Mouse (Mus musculus) intestine, embryonic 16.5 days (tissue): ENCODE measurements around the gene Ank2. TPM values are rescaled to one million over a fixed set of nuclear protein-coding genes. Genes with fewer than 3 reads are reported as not detected.

Source experiments
- ATAC-seq: fragments of 200-750 bp; cut with Nextera tagmentation; 2 replicates; pipeline ENCODE4 v1.8.0; 2017; ENCODE audit warnings: moderate TSS enrichment, moderate library complexity
- H3K27ac ChIP-seq: fragments of 300-500 bp; sonication (generic); 2 replicates; pipeline ENCODE4 v1.5.1; 2014; ENCODE audit warnings: mild to moderate bottlenecking, low read length
- H3K27me3 ChIP-seq: fragments of 300-500 bp; sonication (generic); replicated peaks from 2 replicates; pipeline ENCODE4 v1.6.1; 2014; ENCODE audit warnings: low read length, control low read depth, mixed read lengths; ENCODE audit not compliant: control insufficient read depth, insufficient read depth
- H3K36me3 ChIP-seq: fragments of 300-500 bp; sonication (generic); 2 replicates; pipeline ENCODE4 v1.6.1; 2014; ENCODE audit warnings: low read length, control low read depth; ENCODE audit not compliant: control insufficient read depth, insufficient read depth
- H3K4me1 ChIP-seq: fragments of 300-500 bp; sonication (generic); 2 replicates; pipeline ENCODE4 v1.6.1; 2014; ENCODE audit warnings: low read length, control low read depth, mixed read lengths; ENCODE audit not compliant: control insufficient read depth, insufficient read depth
- H3K4me2 ChIP-seq: fragments of 300-500 bp; sonication (generic); 2 replicates; pipeline ENCODE4 v1.6.1; 2014; ENCODE audit warnings: low read depth, low read length, control low read depth
- H3K4me3 ChIP-seq: fragments of 300-500 bp; sonication (generic); 2 replicates; pipeline ENCODE4 v1.5.1; 2014; ENCODE audit warnings: mild to moderate bottlenecking, low read length
- H3K9ac ChIP-seq: fragments of 300-500 bp; sonication (generic); 2 replicates; pipeline ENCODE4 v1.6.1; 2014; ENCODE audit warnings: low read depth, low read length
- H3K9me3 ChIP-seq: fragments of 300-500 bp; sonication (generic); 2 replicates; pipeline ENCODE4 v1.6.1; 2016; ENCODE audit warnings: low read length, control low read depth; ENCODE audit not compliant: control insufficient read depth
- WGBS: fragments of 180-500 bp; shearing (Covaris S2); extraction: QIAGEN DNeasy Blood & Tissue Kit; methylation state at CpG from one replicate; pipeline ENCODE4 v1.1.7; 2014; 5-methylcytosine and 5-hydroxymethylcytosine counted together
- polyA plus RNA-seq: library from polyadenylated mRNA; unstranded; fragments of >200 nt; fragmentation: Nextera tagmentation; extraction: Ambion mirVana; gene quantifications from 2 replicates; pipeline ENCODE4 v1.2.1, GENCODE M21; 2015

Gene Ank2
- polyA plus RNA-seq, 1 experiment from 2014 or later = 15.8 TPM

DNA sequence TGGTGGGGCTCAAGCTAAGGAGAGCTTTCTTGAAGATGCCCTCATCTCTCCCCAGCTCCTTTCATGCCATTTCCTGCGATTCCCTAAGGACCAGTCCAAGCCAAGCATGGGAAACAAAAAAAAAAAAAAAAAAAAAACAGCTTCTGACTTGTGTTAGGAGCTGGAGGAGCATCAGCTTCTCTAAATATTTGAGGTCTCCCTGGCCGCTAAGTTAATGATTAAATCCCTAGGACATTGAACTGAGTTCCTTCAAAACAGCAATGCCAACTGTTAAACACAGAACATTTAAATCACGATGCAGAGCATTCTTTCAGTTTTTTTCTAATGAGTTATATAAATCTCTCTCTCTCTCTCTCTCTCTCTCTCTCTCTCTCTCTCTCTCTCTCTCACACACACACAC is 345.3 kb downstream of the Ank2 start:
- H3K27me3 ChIP-seq = no peaks in the 10 kb centered on the region
- no peaks in the 10 kb centered on the region for H3K9me3 ChIP-seq
- H3K36me3 ChIP-seq = no peaks in the 10 kb centered on the region
- H3K4me1 ChIP-seq = 0 out of 2 replicates have a peak, but pooled peaks cover 3% of the 10 kb centered on the region
- peak; percentile 46; the same call in 1 of the 2 replicates for ATAC-seq
- H3K4me3 ChIP-seq = no peak overlapping the region
- H3K27ac ChIP-seq = no peak overlapping the region
- H3K9ac ChIP-seq = no peak overlapping the region
- WGBS = 56% methylated on average over 3 of the region's 3 CpGs
- no peak overlapping the region for H3K4me2 ChIP-seq

DNA sequence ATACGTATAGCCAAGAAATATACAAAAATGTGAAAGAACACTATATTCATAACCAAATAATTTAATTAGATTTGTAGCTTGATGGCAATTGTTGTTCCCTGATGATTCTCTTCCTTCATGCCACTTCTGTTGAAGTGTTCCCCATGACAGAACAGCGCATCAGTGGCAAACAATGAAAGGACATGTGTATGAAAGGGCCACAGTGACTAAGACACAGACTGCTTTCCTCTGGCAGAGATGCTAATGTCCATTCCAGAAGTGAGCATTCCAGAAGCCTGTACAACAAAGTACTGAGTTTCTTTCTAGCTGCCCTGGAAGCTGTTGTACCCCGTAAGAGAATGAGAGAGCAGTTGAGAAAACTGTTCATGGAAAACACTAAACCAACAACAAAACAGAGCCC is 345.7 kb downstream of the Ank2 start:
- Histone ChIP-seq H3K4me1 (0 out of 2 replicates have a peak, but pooled peaks cover 3% of the 10 kb centered on the region), H3K4me3 (no peak overlapping the region), H3K9ac (no peak overlapping the region), H3K9me3 (no peaks in the 10 kb centered on the region), H3K27ac (no peak overlapping the region), H3K4me2 (no peak overlapping the region), H3K27me3 (no peaks in the 10 kb centered on the region), H3K36me3 (no peaks in the 10 kb centered on the region)
- 81% methylated on average over 3 of the region's 3 CpGs for WGBS
- ATAC-seq = no peak

DNA sequence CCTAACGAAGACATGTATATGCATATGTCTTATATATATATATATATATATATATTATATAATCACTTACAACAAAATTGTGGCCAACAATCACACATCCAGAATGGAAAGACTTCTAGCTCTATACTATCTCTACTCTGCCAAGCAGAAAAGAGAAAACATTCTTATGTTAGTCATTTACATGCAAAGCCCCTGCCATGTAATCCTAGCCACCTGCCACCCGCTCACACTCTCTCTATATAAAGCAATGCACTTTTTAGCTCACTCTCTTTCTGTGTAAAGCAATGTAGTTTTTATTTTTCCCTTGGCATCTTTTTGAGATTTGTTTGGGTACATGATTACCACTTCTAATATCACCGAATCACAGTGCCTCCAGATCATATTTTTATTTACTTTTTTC is 350.5 kb downstream of the Ank2 start:
- Histone ChIP-seq H3K9me3 (no peaks in the 10 kb centered on the region), H3K27me3 (no peaks in the 10 kb centered on the region), H3K36me3 (no peaks in the 10 kb centered on the region), H3K4me2 (no peak overlapping the region), H3K4me1 (0 out of 2 replicates have a peak, but pooled peaks cover 2% of the 10 kb centered on the region), H3K27ac (no peak overlapping the region), H3K9ac (no peak overlapping the region), H3K4me3 (no peak overlapping the region)
- no peak for ATAC-seq
- 92% methylated on average over 3 of the region's 3 CpGs for WGBS

DNA sequence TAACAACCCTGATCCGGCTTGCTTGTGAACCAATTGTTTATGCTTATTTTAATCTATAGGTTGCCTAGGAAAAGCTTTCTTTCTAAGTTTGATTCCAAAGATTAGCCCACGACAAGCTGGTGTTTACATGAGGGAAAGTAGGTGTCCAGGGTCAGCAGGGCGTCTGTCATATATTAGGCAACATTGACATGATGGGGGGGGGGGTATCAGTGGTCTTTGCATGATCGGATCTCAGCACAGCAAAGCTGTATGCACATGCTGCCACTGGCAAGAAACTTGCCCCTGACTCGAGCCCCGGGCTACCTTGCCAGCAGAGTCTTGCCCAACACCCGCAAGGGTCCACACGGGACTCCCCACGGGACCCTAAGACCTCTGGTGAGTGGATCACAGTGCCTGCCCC is 358.6 kb downstream of the Ank2 start:
- 83% methylated on average over 9 of the region's 9 CpGs for WGBS

DNA sequence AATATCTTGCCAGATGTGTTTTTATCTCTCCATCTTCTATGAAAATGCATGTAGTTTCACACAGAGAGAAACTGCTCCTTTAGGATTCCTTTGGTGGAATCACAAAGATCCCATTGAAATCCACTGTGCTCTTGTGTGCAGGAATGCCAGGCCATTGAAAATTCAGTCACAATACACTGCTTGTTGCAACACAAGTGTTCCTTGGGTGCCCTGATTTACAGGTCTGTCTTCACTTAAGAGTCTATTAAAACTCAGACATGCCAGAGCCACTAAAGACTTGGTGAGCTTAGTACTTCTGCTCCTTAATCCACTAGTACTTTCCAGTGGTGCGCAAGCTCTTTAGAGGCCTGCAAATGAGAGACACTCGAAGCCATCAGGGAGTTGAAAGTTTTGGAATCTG is 359.5 kb downstream of the Ank2 start:
- H3K4me1 ChIP-seq = no peaks in the 10 kb centered on the region

More for the DNA sequence above, 358.6 kb downstream of the Ank2 start:
- Histone ChIP-seq H3K27me3 (no peaks in the 10 kb centered on the region), H3K4me3 (no peak overlapping the region), H3K27ac (no peak overlapping the region), H3K9ac (no peak overlapping the region), H3K4me2 (no peak overlapping the region), H3K36me3 (no peaks in the 10 kb centered on the region), H3K9me3 (no peaks in the 10 kb centered on the region), H3K4me1 (no peaks in the 10 kb centered on the region)
- ATAC-seq = no peak

DNA sequence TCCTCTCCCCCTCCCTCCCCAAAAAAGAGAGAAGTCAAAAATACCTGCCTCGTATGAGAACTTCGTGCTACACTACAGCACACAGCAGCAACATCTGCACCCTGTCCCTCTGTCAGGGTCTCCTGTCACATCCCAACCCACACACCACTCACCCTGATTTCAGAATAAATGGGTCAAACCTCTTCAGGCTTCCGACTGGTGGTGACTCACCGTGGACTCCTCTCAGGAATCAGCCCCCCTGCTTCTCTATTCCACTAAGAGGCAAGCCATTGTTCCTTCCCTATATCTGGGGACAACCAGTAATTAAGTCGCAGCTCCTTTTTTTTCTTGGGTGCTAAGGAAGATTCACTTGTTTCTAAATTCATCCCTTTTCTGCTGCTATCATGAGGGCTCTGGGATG is 361.6 kb downstream of the Ank2 start:
- no peaks in the 10 kb centered on the region; the same call in 1 of the 2 replicates for H3K4me1 ChIP-seq
- no peaks in the 10 kb centered on the region for H3K36me3 ChIP-seq
- no peak for ATAC-seq
- H3K27ac ChIP-seq = no peak overlapping the region
- no peak overlapping the region for H3K4me2 ChIP-seq
- H3K9ac ChIP-seq = no peak overlapping the region
- no peaks in the 10 kb centered on the region for H3K9me3 ChIP-seq
- H3K27me3 ChIP-seq = no peaks in the 10 kb centered on the region
- no peak overlapping the region for H3K4me3 ChIP-seq
- 78% methylated on average over 5 of the region's 5 CpGs for WGBS

More for the DNA sequence above, 359.5 kb downstream of the Ank2 start:
- H3K9me3 ChIP-seq = no peaks in the 10 kb centered on the region
- no peak for ATAC-seq
- WGBS = 84% methylated on average over 2 of the region's 2 CpGs
- H3K4me3 ChIP-seq = no peak overlapping the region
- no peaks in the 10 kb centered on the region for H3K27me3 ChIP-seq
- H3K36me3 ChIP-seq = no peaks in the 10 kb centered on the region
- H3K4me2 ChIP-seq = no peak overlapping the region
- no peak overlapping the region for H3K27ac ChIP-seq
- H3K9ac ChIP-seq = no peak overlapping the region

DNA sequence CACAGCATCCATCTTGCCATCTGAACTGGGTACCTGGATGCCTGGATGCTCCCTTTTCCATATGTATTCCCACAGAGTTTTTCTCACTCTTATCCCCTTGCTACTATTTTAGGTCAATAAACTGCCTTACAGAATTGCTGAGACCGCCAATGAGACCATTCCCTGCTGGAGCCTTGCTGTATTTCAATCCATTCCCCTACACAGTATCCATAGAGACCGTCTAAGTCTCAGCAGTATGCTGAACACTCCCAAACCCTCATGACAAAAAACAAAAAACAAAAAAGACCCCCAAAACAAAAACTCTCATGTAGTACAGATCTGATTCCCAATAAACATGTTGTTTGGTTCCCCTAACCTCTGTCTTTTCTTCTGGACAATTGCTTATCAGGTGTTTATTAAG is 365.1 kb downstream of the Ank2 start:
- H3K4me3 ChIP-seq = no peak overlapping the region
- H3K4me2 ChIP-seq = no peak overlapping the region
- H3K27me3 ChIP-seq = no peaks in the 10 kb centered on the region
- 59% methylated on average over 2 of the region's 2 CpGs for WGBS
- H3K4me1 ChIP-seq = no peaks in the 10 kb centered on the region; the same call in 1 of the 2 replicates
- no peak for ATAC-seq
- no peaks in the 10 kb centered on the region for H3K9me3 ChIP-seq
- no peak overlapping the region for H3K27ac ChIP-seq
- H3K36me3 ChIP-seq = no peaks in the 10 kb centered on the region
- no peak overlapping the region for H3K9ac ChIP-seq

DNA sequence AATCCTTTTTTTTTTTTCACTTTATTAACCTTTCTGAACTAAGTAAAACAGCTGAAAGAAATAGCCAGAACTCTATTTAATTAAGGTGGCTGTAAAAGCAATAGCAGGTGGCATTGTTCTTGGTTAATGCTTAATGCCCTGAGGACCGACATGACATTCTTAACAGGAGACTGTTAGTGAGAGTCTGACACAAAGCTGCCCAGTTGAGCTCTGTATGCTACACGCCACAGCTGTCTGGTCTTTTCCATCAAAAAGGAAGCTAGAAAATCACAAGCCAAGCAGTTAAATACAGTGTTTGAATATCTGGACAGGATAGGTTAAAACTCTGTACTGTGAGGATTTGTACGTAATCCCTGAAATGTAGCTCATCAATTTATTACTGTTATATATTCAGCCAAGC is 368.1 kb downstream of the Ank2 start:
- no peaks in the 10 kb centered on the region; the same call in 1 of the 2 replicates for H3K4me1 ChIP-seq
- ATAC-seq = 0 out of 2 replicates have a peak, but pooled peaks have one; percentile 32
- no peak overlapping the region for H3K4me3 ChIP-seq
- 59% methylated on average over 3 of the region's 3 CpGs for WGBS
- H3K9ac ChIP-seq = no peak overlapping the region
- no peaks in the 10 kb centered on the region for H3K27me3 ChIP-seq
- no peaks in the 10 kb centered on the region for H3K36me3 ChIP-seq
- H3K27ac ChIP-seq = no peak overlapping the region
- H3K9me3 ChIP-seq = no peaks in the 10 kb centered on the region
- H3K4me2 ChIP-seq = no peak overlapping the region

DNA sequence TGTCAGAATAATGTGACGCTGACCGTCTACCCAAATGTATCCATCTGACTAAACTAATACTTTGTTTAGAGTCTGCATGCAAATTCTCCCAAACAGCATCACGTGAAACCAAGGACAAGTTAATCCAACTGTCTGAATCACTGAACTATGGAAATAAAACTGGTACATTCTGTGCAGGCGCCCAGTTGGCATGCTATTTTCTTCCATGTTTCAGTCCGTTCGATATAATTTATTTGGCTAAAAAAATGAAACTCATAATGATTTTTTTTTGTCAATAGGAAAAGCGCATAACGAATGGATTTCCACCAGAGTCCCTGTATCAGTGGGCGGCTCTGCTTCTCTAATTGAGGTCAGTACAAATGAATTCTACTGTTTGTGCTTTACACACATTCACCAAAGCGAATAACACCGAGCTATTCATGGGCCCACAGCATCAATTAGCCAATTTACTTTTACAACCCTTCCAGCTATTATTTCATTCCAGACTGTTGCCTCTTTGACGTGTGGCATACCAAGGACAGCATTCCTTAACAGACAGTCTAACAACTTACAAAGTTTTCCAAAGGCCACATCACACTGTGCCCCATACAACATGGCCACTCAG is 368.9 kb downstream of the Ank2 start:
- H3K4me2 ChIP-seq = no peak overlapping the region
- 68% methylated on average over 12 of the region's 12 CpGs for WGBS
- H3K4me1 ChIP-seq = no peaks in the 10 kb centered on the region; the same call in 1 of the 2 replicates
- no peaks in the 10 kb centered on the region for H3K9me3 ChIP-seq
- no peaks in the 10 kb centered on the region for H3K36me3 ChIP-seq
- no peak overlapping the region for H3K9ac ChIP-seq
- ATAC-seq = no peak
- H3K27me3 ChIP-seq = no peaks in the 10 kb centered on the region
- H3K27ac ChIP-seq = no peak overlapping the region
- no peak overlapping the region for H3K4me3 ChIP-seq

DNA sequence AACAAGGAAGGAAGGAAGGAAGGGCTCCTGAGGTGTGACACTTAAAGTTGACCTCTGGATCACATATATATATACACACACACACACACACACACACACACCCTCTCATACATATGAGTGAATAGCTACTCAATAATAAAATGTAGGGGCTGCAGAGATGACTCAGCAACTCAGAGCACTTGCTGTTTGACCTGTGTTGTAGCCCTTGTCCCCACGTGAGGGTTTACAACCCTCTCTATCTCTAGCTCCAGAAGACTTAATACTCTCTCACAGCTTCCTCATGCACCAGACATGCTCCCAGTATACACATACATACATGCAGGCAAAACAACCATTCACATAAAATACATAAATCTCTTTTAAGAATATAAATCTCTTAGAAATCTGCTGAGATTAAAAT is 369.4 kb downstream of the Ank2 start:
- Histone ChIP-seq H3K4me3 (no peak overlapping the region), H3K27me3 (no peaks in the 10 kb centered on the region), H3K36me3 (no peaks in the 10 kb centered on the region), H3K9ac (no peak overlapping the region), H3K4me1 (peaks cover under 1% of the 10 kb centered on the region), H3K27ac (no peak overlapping the region), H3K9me3 (no peaks in the 10 kb centered on the region), H3K4me2 (no peak overlapping the region)
- 48% methylated on average over 1 of the region's 1 CpGs for WGBS
- peak; percentile 95 for ATAC-seq
